Mouse (Mus musculus): ENCODE results near the gene Notch1. TPM values are rescaled to one million over a fixed set of nuclear protein-coding genes. Genes with fewer than 3 reads are reported as not detected.

Gene Notch1
- total and polyA plus RNA-seq, 3 experiments, result 0.02 to 0.71 TPM; not detected in 1

DNA sequence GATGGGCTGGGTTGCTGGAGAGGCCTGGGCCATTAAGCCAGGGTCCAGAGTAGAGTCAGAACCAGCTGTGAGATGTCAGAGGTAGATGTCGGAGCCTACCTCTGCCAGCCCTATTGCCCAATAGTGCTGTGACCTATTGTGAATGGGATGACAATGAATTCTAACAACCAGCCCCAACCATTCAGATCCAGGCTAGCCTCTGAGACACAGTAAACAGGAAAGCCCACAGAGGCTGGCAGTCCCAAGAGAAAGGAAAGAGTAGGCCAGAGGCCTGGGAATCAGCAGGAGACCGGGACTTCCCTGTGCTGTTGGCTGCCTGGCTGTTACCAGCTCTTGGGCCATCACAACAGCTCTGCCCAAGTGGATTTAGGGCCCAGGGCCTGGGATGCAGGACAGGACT, 1.1 kb downstream of the Notch1 start:
- Histone ChIP-seq H3K4me3 (ENCODE audit: low read depth, low read length) (no peak overlapping the region), H3K36me3 (replicated peaks) (no peaks in the 10 kb centered on the region), H3K9me3 (replicated peaks) (no peaks in the 10 kb centered on the region), H3K4me1 (ENCODE audit: insufficient read depth, low read depth, low read length) (no peaks in the 10 kb centered on the region), H3K27me3 (ENCODE audit: insufficient read depth, low read length) (peaks cover 43% of the 10 kb centered on the region)
- DNase-seq (ENCODE audit: low spot score) (no peak), ATAC-seq (ENCODE audit: extremely low read depth, insufficient number of reproducible peaks, low FRiP score, poor library complexity, severe bottlenecking) (no peak)
- no peak for TF ChIP-seq POLR2AphosphoS5 (IDR thresholded peaks at IDR 0.05; ENCODE audit: insufficient replicate concordance, low read depth, low read length)
- no peak for TF ChIP-seq TAL1 (conservative IDR thresholded peaks at IDR 0.05; ENCODE audit: low read depth, low read length)
- no peak for TF ChIP-seq GATA2 (IDR thresholded peaks at IDR 0.05; ENCODE audit: borderline replicate concordance, low read depth, low read length)
- no peak for TF ChIP-seq CTCF (IDR thresholded peaks at IDR 0.05; ENCODE audit: low read depth, low read length)
- no peak for TF ChIP-seq GATA1 (IDR thresholded peaks at IDR 0.05; ENCODE audit: borderline replicate concordance, low read length)

DNA sequence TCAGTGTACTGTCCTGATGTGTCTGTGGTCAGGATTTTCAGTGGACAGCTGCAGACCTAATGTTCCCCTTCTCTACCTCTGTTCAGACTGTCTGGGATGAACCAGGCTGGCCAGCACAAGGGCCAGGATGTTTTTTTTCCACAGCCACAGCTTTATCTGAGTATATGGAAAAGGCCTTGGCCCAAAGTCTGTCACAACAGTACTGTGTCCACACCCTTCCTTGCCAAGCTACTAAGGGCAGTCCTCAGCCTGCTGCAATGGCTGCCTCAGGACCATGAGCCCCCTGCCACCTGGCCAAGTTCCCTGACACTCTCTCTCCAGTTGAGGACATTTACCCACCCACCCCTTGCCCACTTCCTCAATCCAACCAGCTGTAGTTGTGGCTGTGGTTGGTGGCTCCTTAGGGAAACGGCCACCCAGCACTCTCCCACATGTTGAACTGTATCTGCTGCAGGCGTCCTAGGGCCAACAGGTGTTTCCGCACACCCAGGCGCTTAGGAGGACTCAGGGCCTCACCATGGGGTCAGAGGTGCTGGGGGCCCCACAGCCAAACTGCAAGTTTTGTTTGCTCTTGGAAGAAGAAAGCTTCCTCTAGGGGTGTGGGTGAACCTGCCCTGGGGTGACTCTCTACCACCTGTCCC, 3.2 kb downstream of the Notch1 start:
- TF ChIP-seq TAL1 (conservative IDR thresholded peaks at IDR 0.05; ENCODE audit: low read depth, low read length), result no peak
- no peak for TF ChIP-seq GATA1 (IDR thresholded peaks at IDR 0.05; ENCODE audit: borderline replicate concordance, low read length)
- no peak for TF ChIP-seq GATA2 (IDR thresholded peaks at IDR 0.05; ENCODE audit: borderline replicate concordance, low read depth, low read length)
- TF ChIP-seq CTCF (IDR thresholded peaks at IDR 0.05; ENCODE audit: low read depth, low read length), result no peak
- no peak for TF ChIP-seq POLR2AphosphoS5 (IDR thresholded peaks at IDR 0.05; ENCODE audit: insufficient replicate concordance, low read depth, low read length)
- H3K4me1 ChIP-seq (ENCODE audit: insufficient read depth, low read depth, low read length), result no peaks in the 10 kb centered on the region
- ATAC-seq (ENCODE audit: extremely low read depth, insufficient number of reproducible peaks, low FRiP score, poor library complexity, severe bottlenecking), result no peak
- peaks cover 41% of the 10 kb centered on the region for H3K27me3 ChIP-seq (ENCODE audit: insufficient read depth, low read length)
- H3K36me3 ChIP-seq (replicated peaks), result no peaks in the 10 kb centered on the region
- H3K9me3 ChIP-seq (replicated peaks), result no peaks in the 10 kb centered on the region
- H3K4me3 ChIP-seq (ENCODE audit: low read depth, low read length), result no peak overlapping the region
- DNase-seq (ENCODE audit: low spot score), result no peak

DNA sequence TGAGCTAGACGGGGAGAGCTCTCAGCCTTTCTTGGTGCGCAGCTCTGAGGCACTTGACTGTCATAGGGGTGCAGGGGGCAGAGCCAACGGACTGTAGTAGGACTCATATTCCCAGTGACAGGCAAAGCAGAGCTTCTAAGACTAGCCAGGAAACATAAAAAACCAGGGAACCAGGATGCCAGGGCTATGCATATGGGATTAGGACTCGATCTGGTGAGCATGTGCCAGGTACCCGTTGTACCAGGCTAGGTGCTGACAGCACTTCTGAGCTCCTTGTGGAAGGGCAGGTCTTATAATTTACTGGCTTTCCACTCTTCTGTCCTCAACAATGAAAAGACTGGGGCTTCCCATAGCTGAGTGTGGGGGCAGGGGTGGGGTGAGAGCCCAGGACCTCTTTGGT, 7.8 kb downstream of the Notch1 start:
- H3K4me1 ChIP-seq (ENCODE audit: insufficient read depth, low read depth, low read length), result peaks cover 19% of the 10 kb centered on the region
- H3K36me3 ChIP-seq (replicated peaks), result no peaks in the 10 kb centered on the region
- peaks cover 36% of the 10 kb centered on the region for H3K27me3 ChIP-seq (ENCODE audit: insufficient read depth, low read length)
- DNase-seq (ENCODE audit: low spot score), result no peak
- no peaks in the 10 kb centered on the region for H3K9me3 ChIP-seq (replicated peaks)
- ATAC-seq (ENCODE audit: extremely low read depth, insufficient number of reproducible peaks, low FRiP score, poor library complexity, severe bottlenecking), result no peak
- no peak overlapping the region for H3K4me3 ChIP-seq (ENCODE audit: low read depth, low read length)
- TF ChIP-seq GATA1 (IDR thresholded peaks at IDR 0.05; ENCODE audit: borderline replicate concordance, low read length) (no peak), GATA2 (IDR thresholded peaks at IDR 0.05; ENCODE audit: borderline replicate concordance, low read depth, low read length) (no peak), POLR2AphosphoS5 (IDR thresholded peaks at IDR 0.05; ENCODE audit: insufficient replicate concordance, low read depth, low read length) (no peak), TAL1 (conservative IDR thresholded peaks at IDR 0.05; ENCODE audit: low read depth, low read length) (no peak), CTCF (IDR thresholded peaks at IDR 0.05; ENCODE audit: low read depth, low read length) (no peak)

DNA sequence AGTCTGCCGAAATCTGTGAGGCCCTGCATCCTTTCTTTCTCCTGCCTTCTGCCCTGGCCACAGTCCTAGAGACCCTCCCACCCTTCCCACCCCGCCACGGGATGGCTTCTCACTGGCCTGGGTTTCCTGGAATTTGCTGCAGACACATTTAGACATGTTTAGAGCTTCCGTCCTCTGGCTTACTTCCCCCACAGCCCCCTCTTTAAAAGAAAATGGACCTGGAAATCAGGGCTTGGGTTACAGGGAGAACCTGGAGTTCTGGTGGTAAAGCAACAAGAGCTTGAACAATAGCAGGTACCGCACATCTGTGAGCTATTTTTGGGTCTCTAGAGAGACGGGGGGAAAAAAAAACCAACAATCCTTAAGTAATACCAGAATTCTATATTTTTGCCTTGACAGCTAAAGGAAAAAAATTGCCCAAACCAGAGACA, 8.5 kb downstream of the Notch1 start:
- peaks cover 41% of the 10 kb centered on the region for H3K27me3 ChIP-seq (ENCODE audit: insufficient read depth, low read length)

DNA sequence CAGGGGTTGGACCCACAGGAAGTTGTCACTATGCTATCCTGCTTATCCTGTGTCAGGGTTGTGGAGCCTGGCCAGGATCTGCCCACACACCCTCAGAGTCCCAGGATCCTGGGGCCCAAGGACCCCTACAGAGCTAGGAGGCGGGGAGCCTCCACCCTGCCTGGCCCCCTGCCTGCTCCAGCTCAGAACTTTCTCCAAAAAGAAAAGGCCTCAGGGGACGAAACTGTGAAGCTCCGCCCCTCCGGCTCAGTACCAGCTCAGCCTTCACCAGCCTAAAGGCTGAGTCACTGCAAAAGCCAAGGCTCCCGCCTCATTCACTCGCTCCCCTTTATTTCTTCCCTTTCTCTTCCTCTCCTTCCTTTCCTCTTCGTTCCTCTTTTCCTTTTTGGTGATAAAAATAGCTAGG, 9.0 kb downstream of the Notch1 start:
- no peak for ATAC-seq (ENCODE audit: extremely low read depth, insufficient number of reproducible peaks, low FRiP score, poor library complexity, severe bottlenecking)
- no peak overlapping the region; the same call in 1 of the 2 replicates for H3K4me3 ChIP-seq (ENCODE audit: low read depth, low read length)
- no peak for TF ChIP-seq CTCF (IDR thresholded peaks at IDR 0.05; ENCODE audit: low read depth, low read length)
- no peak for TF ChIP-seq TAL1 (conservative IDR thresholded peaks at IDR 0.05; ENCODE audit: low read depth, low read length)
- no peak for TF ChIP-seq GATA2 (IDR thresholded peaks at IDR 0.05; ENCODE audit: borderline replicate concordance, low read depth, low read length)
- no peak for TF ChIP-seq GATA1 (IDR thresholded peaks at IDR 0.05; ENCODE audit: borderline replicate concordance, low read length)
- TF ChIP-seq POLR2AphosphoS5 (IDR thresholded peaks at IDR 0.05; ENCODE audit: insufficient replicate concordance, low read depth, low read length), result no peak
- no peaks in the 10 kb centered on the region for H3K9me3 ChIP-seq (replicated peaks)
- DNase-seq (ENCODE audit: low spot score), result peak; percentile 50
- peaks cover 19% of the 10 kb centered on the region for H3K4me1 ChIP-seq (ENCODE audit: insufficient read depth, low read depth, low read length)
- peaks cover 46% of the 10 kb centered on the region for H3K27me3 ChIP-seq (ENCODE audit: insufficient read depth, low read length)
- no peaks in the 10 kb centered on the region for H3K36me3 ChIP-seq (replicated peaks)

More for the DNA sequence above, 8.5 kb downstream of the Notch1 start:
- no peak for TF ChIP-seq GATA1 (IDR thresholded peaks at IDR 0.05; ENCODE audit: borderline replicate concordance, low read length)
- no peak for TF ChIP-seq TAL1 (conservative IDR thresholded peaks at IDR 0.05; ENCODE audit: low read depth, low read length)
- TF ChIP-seq CTCF (IDR thresholded peaks at IDR 0.05; ENCODE audit: low read depth, low read length), result no peak
- TF ChIP-seq GATA2 (IDR thresholded peaks at IDR 0.05; ENCODE audit: borderline replicate concordance, low read depth, low read length), result no peak
- TF ChIP-seq POLR2AphosphoS5 (IDR thresholded peaks at IDR 0.05; ENCODE audit: insufficient replicate concordance, low read depth, low read length), result no peak
- Histone ChIP-seq H3K4me3 (ENCODE audit: low read depth, low read length) (no peak overlapping the region), H3K4me1 (ENCODE audit: insufficient read depth, low read depth, low read length) (peaks cover 19% of the 10 kb centered on the region), H3K36me3 (replicated peaks) (no peaks in the 10 kb centered on the region), H3K9me3 (replicated peaks) (no peaks in the 10 kb centered on the region)
- ATAC-seq (ENCODE audit: extremely low read depth, insufficient number of reproducible peaks, low FRiP score, poor library complexity, severe bottlenecking), result no peak
- DNase-seq (ENCODE audit: low spot score), result no peak

DNA sequence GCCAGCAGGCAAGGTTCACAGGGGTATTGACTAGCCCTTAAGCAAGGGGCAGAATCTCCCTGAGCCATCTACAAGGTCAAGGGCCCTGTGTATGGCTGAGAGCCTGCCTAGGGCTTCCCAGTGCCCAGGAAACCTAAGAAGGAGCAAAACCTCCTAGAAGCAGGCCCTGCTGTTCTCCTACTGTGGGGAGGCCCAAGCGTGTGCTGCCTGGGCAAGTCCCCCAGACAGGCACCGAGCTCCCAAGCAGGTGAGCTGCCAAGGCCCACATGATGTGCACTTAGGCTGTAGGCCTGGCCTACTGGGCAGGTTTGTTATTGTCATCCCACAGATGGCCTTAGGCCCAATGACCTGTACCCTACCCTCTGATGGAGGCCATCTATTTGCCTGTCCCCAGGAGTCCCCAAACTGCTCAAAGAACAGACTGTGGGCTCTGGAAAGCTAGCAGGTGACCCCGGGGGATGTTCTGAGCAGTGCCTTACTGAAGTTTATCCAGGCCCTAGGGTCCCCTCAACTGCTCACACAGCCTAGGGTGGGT, 9.7 kb downstream of the Notch1 start:
- H3K27me3 ChIP-seq (ENCODE audit: insufficient read depth, low read length), result peaks cover 52% of the 10 kb centered on the region
- TF ChIP-seq GATA2 (IDR thresholded peaks at IDR 0.05; ENCODE audit: borderline replicate concordance, low read depth, low read length), result no peak
- TF ChIP-seq CTCF (IDR thresholded peaks at IDR 0.05; ENCODE audit: low read depth, low read length), result no peak
- no peak for TF ChIP-seq TAL1 (conservative IDR thresholded peaks at IDR 0.05; ENCODE audit: low read depth, low read length)
- no peak for TF ChIP-seq POLR2AphosphoS5 (IDR thresholded peaks at IDR 0.05; ENCODE audit: insufficient replicate concordance, low read depth, low read length)
- TF ChIP-seq GATA1 (IDR thresholded peaks at IDR 0.05; ENCODE audit: borderline replicate concordance, low read length), result no peak
- no peak for DNase-seq (ENCODE audit: low spot score)
- ATAC-seq (ENCODE audit: extremely low read depth, insufficient number of reproducible peaks, low FRiP score, poor library complexity, severe bottlenecking), result no peak
- H3K4me1 ChIP-seq (ENCODE audit: insufficient read depth, low read depth, low read length), result peaks cover 19% of the 10 kb centered on the region
- H3K4me3 ChIP-seq (ENCODE audit: low read depth, low read length), result no peak overlapping the region
- no peaks in the 10 kb centered on the region for H3K36me3 ChIP-seq (replicated peaks)
- no peaks in the 10 kb centered on the region for H3K9me3 ChIP-seq (replicated peaks)
